Mouse (Mus musculus) heart, embryonic 16.5 days (tissue): ENCODE measurements around the gene Npr3. TPM values are rescaled to one million over a fixed set of nuclear protein-coding genes. Genes with fewer than 3 reads are reported as not detected.

Source experiments
- ATAC-seq: fragments of 200-750 bp; cut with Nextera tagmentation; replicated peaks from 2 replicates; pipeline ENCODE4 v1.8.0; 2017; ENCODE audit warnings: moderate number of reproducible peaks; ENCODE audit not compliant: insufficient read depth, low FRiP score; ENCODE audit errors: extremely low read depth
- H3K27ac ChIP-seq: fragments of 300-500 bp; sonication (generic); 2 replicates; pipeline ENCODE4 v1.5.1; 2014; ENCODE audit warnings: mild to moderate bottlenecking, low read length, control low read depth, moderate library complexity
- H3K27me3 ChIP-seq: fragments of 300-500 bp; sonication (generic); 2 replicates; pipeline ENCODE4 v1.6.1; 2014; ENCODE audit warnings: low read length, mixed read lengths; ENCODE audit not compliant: control insufficient read depth, insufficient read depth
- H3K36me3 ChIP-seq: fragments of 300-500 bp; sonication (generic); 2 replicates; pipeline ENCODE4 v1.6.1; 2014; ENCODE audit not compliant: control insufficient read depth, insufficient read depth
- H3K4me1 ChIP-seq: fragments of 300-500 bp; sonication (generic); 2 replicates; pipeline ENCODE4 v1.6.1; 2014; ENCODE audit warnings: low read length, mixed read lengths; ENCODE audit not compliant: control insufficient read depth, insufficient read depth
- H3K4me2 ChIP-seq: fragments of 300-500 bp; sonication (generic); 2 replicates; pipeline ENCODE4 v1.6.1; 2014; ENCODE audit warnings: low read depth, mild to moderate bottlenecking, control low read depth, low read length
- H3K4me3 ChIP-seq: fragments of 300-500 bp; sonication (generic); 2 replicates; pipeline ENCODE4 v1.5.1; 2014; ENCODE audit warnings: mild to moderate bottlenecking, control low read depth, low read length
- H3K9ac ChIP-seq: fragments of 300-500 bp; sonication (generic); 2 replicates; pipeline ENCODE4 v1.6.1; 2014; ENCODE audit warnings: low read length, control low read depth
- H3K9me3 ChIP-seq: fragments of 300-500 bp; sonication (generic); replicated peaks from 2 replicates; pipeline ENCODE4 v1.6.1; 2016; ENCODE audit warnings: low read length; ENCODE audit not compliant: control insufficient read depth
- WGBS: fragments of 180-500 bp; shearing (Covaris S2); extraction: QIAGEN DNeasy Blood & Tissue Kit; methylation state at CpG from one replicate; pipeline ENCODE4 v1.1.7; 2014; 5-methylcytosine and 5-hydroxymethylcytosine counted together
- polyA plus RNA-seq: library from polyadenylated mRNA; unstranded; fragments of >200 nt; fragmentation: Nextera tagmentation; extraction: Ambion mirVana; gene quantifications from 2 replicates; pipeline ENCODE4 v1.2.1, GENCODE M21; 2015

The Npr3 gene
- polyA plus RNA-seq, 1 experiment from 2014 or later: 8.1 TPM

DNA sequence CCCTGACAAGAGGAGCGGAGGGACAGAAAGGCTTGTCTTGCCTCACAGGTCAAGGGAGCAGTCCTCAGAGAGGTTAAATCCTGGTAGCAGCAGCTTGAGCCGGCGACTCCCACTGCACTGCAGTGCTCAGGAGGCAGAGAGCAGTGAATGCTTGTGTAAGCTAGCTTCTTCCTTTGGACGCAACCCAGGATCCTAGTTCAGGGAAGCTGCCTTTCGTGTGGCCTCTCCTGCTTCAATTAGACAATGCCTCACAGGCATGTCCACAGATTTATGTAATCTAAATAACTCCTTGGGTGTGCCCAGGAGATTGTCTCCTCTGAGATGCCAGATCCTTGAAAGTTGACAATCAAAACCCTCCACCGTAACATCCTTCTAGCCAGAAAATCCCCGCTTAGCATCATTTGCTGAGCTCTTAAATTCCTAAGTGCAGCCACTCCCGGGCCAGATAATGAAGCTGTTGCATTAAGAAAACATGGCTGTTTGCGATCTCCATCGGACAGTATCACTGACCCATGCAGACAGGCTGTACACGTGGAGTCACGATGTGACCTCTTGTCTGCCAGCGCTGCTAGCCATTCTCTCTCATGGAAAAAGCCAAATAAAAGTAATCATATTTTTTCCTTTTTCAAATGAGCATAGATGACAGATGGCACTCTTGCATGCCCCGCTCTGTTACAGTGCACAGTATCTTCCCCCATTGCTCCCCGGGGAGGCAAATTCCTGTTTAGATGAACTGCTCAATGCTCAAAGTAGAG lies 44.1 kb downstream of the Npr3 start:
- Histone ChIP-seq H3K27ac (no peak overlapping the region), H3K27me3 (no peaks in the 10 kb centered on the region), H3K4me1 (no peaks in the 10 kb centered on the region), H3K36me3 (0 out of 2 replicates have a peak, but pooled peaks cover 3% of the 10 kb centered on the region), H3K4me3 (no peak overlapping the region), H3K4me2 (no peak overlapping the region), H3K9me3 (no peaks in the 10 kb centered on the region), H3K9ac (no peak overlapping the region)
- no peak for ATAC-seq
- WGBS: 69% methylated on average over 15 of the region's 15 CpGs

DNA sequence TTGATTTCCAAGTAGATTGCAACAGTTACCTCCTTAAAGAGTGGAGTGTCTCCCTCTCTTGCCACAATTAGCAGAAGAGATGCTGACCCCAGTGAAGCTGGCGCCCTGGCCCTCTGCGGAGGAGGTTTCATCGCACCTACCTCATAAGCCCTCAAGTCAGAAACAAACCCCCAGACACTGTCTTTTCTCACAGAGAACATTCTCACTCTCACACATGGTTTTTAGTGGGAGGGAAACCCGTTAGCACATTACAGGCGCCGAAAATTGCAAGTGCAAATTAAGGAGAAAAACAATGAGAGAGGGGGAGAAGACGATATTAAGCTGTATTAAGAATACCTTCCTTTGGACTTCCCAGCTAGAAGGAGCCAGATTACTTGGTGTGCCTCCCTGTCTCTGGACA lies 44.8 kb downstream of the Npr3 start:
- no peak overlapping the region for H3K4me2 ChIP-seq
- WGBS: 89% methylated on average over 7 of the region's 7 CpGs

DNA sequence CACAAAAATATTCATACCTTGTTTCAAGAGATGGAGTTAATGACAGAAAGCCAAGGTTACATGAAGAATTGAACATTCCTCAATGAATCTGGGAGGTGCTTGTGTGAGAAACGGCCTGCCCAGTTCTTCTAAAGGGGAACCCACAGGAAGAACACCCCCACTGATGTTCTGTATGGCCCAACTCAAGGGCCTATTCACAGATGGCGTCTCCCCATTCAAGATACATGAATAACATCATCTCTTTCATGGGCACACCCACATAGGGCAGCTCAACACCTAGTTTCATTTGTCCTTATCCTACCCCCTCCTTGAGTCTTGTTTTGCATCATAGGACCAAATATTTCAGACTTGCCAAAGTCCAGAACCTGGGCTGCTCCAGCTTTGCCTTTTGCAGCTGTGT lies 46.8 kb downstream of the Npr3 start:
- H3K27ac ChIP-seq: no peak overlapping the region
- ATAC-seq: no peak
- H3K9ac ChIP-seq: no peak overlapping the region
- H3K36me3 ChIP-seq: 0 out of 2 replicates have a peak, but pooled peaks cover 3% of the 10 kb centered on the region
- H3K27me3 ChIP-seq: no peaks in the 10 kb centered on the region
- H3K4me3 ChIP-seq: no peak overlapping the region
- 72% methylated on average over 2 of the region's 2 CpGs for WGBS
- no peaks in the 10 kb centered on the region for H3K9me3 ChIP-seq
- H3K4me2 ChIP-seq: no peak overlapping the region
- no peaks in the 10 kb centered on the region for H3K4me1 ChIP-seq

More for the DNA sequence above, 44.8 kb downstream of the Npr3 start:
- Histone ChIP-seq H3K27me3 (no peaks in the 10 kb centered on the region), H3K36me3 (0 out of 2 replicates have a peak, but pooled peaks cover 3% of the 10 kb centered on the region), H3K4me1 (no peaks in the 10 kb centered on the region), H3K27ac (no peak overlapping the region), H3K4me3 (no peak overlapping the region), H3K9ac (no peak overlapping the region), H3K9me3 (no peaks in the 10 kb centered on the region)
- ATAC-seq: no peak

DNA sequence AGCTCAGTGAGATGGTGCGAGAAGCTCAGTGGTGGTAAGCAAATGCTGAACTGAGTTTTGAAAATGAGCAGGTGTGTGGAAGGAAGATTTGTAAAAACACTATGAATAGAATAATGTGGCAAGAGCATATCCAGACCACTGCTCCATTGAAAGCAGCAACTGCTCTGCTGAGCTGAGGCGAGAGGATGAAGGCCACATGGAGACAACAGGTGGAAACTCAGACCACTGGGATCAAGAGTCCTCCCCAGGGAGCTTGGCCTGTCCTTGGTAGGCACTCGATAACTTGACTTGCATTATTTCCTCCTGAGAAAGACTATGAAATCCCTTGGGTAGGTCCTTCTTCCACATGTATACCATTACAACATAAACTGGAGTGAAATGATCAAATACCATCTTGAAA lies 47.3 kb downstream of the Npr3 start:
- H3K9ac ChIP-seq: no peak overlapping the region
- H3K27ac ChIP-seq: no peak overlapping the region
- no peak overlapping the region for H3K4me2 ChIP-seq
- H3K4me1 ChIP-seq: no peaks in the 10 kb centered on the region
- H3K27me3 ChIP-seq: no peaks in the 10 kb centered on the region
- no peak overlapping the region for H3K4me3 ChIP-seq
- ATAC-seq: no peak
- 88% methylated on average over 3 of the region's 3 CpGs for WGBS
- 0 out of 2 replicates have a peak, but pooled peaks cover 3% of the 10 kb centered on the region for H3K36me3 ChIP-seq
- H3K9me3 ChIP-seq: no peaks in the 10 kb centered on the region

DNA sequence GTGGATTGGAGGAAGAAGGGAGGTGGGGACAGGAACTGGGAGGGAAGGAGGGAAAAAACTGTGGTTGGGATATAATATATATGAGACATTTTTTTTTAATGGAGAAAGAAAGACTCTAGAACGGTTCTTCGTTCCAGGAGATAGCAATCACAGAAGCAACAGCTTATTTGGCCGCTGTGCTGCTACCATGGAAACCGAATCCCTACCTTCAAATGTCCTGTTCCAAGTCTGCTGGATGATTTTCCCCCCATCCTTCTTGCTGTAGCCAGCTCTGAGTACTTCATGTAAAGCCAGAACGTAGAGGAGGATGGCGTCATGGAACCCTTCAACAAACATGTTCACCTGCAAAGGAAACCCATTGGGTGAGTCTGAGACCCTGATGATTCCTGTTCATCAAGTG lies 48.7 kb downstream of the Npr3 start:
- no peak for ATAC-seq
- no peaks in the 10 kb centered on the region for H3K4me1 ChIP-seq
- 87% methylated on average over 6 of the region's 6 CpGs for WGBS

DNA sequence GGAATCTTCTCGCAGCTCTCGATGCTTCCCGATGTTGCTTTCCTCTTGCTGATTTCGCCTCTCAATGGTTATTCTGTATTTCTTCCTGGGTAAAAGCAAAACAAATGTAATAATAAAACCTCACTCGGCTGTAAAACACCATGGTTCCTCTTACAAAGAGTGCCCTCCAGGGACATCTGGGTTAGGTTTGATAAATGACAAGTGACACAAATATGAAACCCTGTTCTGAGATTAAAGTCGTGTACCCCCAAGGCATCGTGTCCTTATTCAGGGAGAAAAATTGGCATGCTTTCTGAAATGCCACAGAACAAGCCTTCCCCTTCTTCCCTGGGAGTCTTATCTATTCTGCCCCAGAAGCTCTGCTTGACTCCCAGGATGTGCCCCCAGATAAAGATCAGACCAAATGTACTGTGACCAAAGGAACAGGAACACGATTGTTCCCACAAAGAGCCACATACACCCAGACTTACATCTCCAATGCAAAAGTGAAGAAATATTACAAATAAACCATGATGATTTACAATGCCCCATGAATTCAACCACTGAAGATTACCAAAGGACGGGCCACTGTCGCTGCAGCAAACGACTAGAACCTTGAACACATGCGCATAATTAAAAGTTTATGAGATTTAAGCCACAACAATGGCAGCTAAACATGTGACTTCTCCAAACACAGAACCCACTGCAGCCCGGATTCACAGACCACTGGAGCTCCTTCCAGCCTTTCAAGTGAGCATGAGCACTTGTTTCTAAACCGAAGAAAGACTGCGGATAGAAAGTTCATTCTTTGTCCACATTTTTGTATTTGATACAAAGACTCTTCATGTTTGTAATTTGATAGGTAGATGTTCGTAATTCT lies 61.7 kb downstream of the Npr3 start:
- no peak overlapping the region for H3K4me2 ChIP-seq
- no peaks in the 10 kb centered on the region for H3K9me3 ChIP-seq
- no peaks in the 10 kb centered on the region for H3K36me3 ChIP-seq
- H3K4me3 ChIP-seq: no peak overlapping the region
- no peak overlapping the region for H3K27ac ChIP-seq
- ATAC-seq: no peak
- no peaks in the 10 kb centered on the region for H3K27me3 ChIP-seq
- H3K4me1 ChIP-seq: no peaks in the 10 kb centered on the region
- H3K9ac ChIP-seq: no peak overlapping the region
- 72% methylated on average over 16 of the region's 16 CpGs for WGBS

More for the DNA sequence above, 48.7 kb downstream of the Npr3 start:
- no peak overlapping the region for H3K4me2 ChIP-seq
- no peaks in the 10 kb centered on the region for H3K9me3 ChIP-seq
- H3K27ac ChIP-seq: no peak overlapping the region
- H3K36me3 ChIP-seq: 0 out of 2 replicates have a peak, but pooled peaks cover 3% of the 10 kb centered on the region
- no peaks in the 10 kb centered on the region for H3K27me3 ChIP-seq
- H3K4me3 ChIP-seq: no peak overlapping the region
- no peak overlapping the region for H3K9ac ChIP-seq

DNA sequence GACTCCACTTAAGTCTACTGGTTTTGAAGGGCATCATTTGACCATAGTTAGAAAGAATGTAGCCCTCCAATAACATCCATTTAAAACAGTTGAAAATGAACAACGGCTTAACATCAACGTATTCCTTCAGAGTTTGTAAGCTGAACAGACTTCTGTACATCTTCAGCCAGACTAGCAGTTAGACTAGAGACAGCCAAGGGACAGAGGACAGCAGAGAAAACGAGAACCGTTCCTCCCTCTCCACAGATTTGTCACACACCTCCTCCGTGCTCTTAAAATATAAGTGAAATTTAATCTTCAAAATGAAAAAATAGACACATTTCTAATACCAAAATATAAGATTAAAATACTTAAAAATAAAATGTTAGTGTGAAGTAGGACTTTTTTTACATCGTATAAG lies 63.0 kb downstream of the Npr3 start:
- no peak overlapping the region for H3K9ac ChIP-seq
- H3K4me3 ChIP-seq: no peak overlapping the region
- H3K36me3 ChIP-seq: no peaks in the 10 kb centered on the region
- H3K27me3 ChIP-seq: no peaks in the 10 kb centered on the region
- 82% methylated on average over 6 of the region's 6 CpGs for WGBS
- H3K4me1 ChIP-seq: no peaks in the 10 kb centered on the region
- H3K27ac ChIP-seq: no peak overlapping the region
- ATAC-seq: no peak
- H3K9me3 ChIP-seq: no peaks in the 10 kb centered on the region
- no peak overlapping the region for H3K4me2 ChIP-seq

DNA sequence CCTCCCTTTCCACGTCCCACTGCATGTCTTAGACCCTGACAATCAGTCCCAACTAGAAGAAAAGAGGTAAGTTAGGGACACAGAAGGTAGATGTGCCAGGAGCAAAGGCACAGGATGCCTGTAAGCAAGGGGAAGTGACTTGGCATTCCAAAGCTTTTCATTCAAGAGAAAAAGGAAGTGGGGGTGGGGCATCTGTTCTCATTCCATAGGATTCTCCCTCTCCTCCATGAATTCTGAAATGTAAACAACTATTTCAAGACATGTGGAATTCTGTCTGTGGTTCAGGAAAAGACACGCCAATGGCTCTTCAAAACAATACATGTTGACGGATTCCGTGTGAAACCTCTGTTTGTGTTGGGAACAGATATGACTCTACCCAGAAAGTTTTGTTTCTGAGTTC lies 65.3 kb downstream of the Npr3 start:
- 67% methylated on average over 4 of the region's 4 CpGs for WGBS
- no peaks in the 10 kb centered on the region for H3K36me3 ChIP-seq

DNA sequence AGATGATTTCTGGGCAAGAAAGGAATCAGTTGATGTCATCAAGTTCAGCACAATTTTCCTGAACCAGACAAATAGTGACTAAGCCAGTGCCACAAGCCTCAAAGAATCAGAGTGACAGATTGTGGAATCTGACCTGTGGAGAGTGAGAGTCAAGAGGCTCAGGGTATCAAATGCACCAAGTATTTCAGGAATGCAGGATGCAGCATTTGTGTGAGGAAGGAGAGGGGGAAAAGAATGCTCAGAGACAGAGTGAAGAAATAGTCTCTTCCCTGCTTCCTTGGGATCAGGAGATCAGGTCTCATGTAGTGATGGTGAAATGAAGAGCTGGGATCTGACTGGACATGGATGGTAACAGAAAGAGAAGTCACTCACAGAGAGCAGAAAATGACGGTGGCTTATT lies 71.2 kb downstream of the Npr3 start:
- no peak for ATAC-seq
- Histone ChIP-seq H3K27ac (no peak overlapping the region), H3K4me2 (no peak overlapping the region), H3K36me3 (no peaks in the 10 kb centered on the region), H3K4me3 (no peak overlapping the region), H3K9ac (no peak overlapping the region), H3K4me1 (peaks cover 3% of the 10 kb centered on the region; the same call in 1 of the 2 replicates), H3K9me3 (no peaks in the 10 kb centered on the region), H3K27me3 (no peaks in the 10 kb centered on the region)
- 20% methylated on average over 1 of the region's 1 CpGs for WGBS

More for the DNA sequence above, 65.3 kb downstream of the Npr3 start:
- H3K4me3 ChIP-seq: no peak overlapping the region
- no peak overlapping the region for H3K9ac ChIP-seq
- no peak for ATAC-seq
- no peak overlapping the region for H3K4me2 ChIP-seq
- H3K4me1 ChIP-seq: no peaks in the 10 kb centered on the region
- H3K27ac ChIP-seq: no peak overlapping the region
- H3K9me3 ChIP-seq: no peaks in the 10 kb centered on the region
- no peaks in the 10 kb centered on the region for H3K27me3 ChIP-seq
